Mouse (Mus musculus) lung, adult 2 months (tissue): ENCODE measurements around the gene Ephb1.

Experiments used
- CTCF ChIP-seq: fragments of 200-500 bp; IDR thresholded peaks from 2 replicates; pipeline ENCODE4 v1.5.1; 2011; ENCODE audit warnings: mild to moderate bottlenecking, low read length, control low read depth; ENCODE audit not compliant: insufficient read depth
- POLR2A ChIP-seq: fragments of 200-500 bp; IDR thresholded peaks from 2 replicates; pipeline ENCODE4 v1.6.1; 2011; ENCODE audit warnings: low read depth, mild to moderate bottlenecking, control low read depth, low read length, borderline replicate concordance; ENCODE audit errors: extremely low read depth

DNA sequence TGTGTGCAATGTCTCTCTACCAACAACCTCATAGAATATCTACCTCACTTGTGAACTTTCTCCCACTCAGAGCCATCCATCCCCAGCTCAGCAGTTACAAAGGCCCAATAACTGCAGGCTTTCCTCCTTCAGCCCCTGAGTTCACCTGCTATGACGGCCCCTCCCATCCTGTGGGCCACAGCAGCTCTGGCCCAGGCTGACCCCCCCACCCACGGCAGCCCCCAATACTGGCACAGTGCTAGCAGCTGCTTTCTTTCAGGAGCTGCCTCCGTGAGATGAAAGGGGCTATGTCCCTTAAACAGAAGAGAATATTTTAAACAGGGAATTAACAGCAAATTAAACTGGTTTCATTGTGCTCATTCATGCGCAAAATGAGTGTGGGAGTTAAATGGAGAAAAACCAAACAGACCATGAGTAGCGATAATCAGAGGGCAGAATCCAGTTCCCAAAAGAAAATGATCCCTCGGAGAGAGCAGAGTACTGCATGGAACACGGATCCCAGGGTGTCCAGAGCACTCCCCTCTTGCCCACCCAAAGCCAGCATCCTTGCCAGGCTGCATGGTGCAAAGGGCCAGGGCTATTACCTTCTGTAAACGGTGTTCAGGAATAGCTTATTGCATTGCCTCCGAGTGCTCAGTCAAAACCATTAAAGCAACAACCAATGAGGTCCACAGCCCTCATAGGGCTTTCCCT, 105.2 kb downstream of the Ephb1 start:
- TF ChIP-seq POLR2A (no peak), CTCF (no peak)
